Mouse (Mus musculus): ENCODE results near the gene Cog2. TPM values are rescaled to one million over a fixed set of nuclear protein-coding genes. Genes with fewer than 3 reads are reported as not detected.

The Cog2 gene
- total and polyA plus RNA-seq, 3 experiments = 32.6 to 37.5 TPM; not detected in 1

- Histone ChIP-seq H3K4me3 (ENCODE audit: control insufficient read depth in 1 of 2, insufficient read depth in 1 of 2, low read depth in 2 of 2, low read length in 2 of 2) (no peak overlapping the region), H3K9me3 (replicated peaks; ENCODE audit: insufficient read depth, low read length) (no peaks in the 10 kb centered on the region), H3K27ac (ENCODE audit: control insufficient read depth, low read depth, low read length) (no peak overlapping the region), H3K36me3 (ENCODE audit: control insufficient read depth in 1 of 2, insufficient read depth in 2 of 2, low read length in 2 of 2) (peaks cover 0 to 4% of the 10 kb centered on the region in 2 experiments; a peak in 2 of 4 replicates), H3K79me2 (ENCODE audit: control insufficient read depth, insufficient read depth, low read length, poor library complexity) (no peaks in the 10 kb centered on the region), H3K27me3 (ENCODE audit: control insufficient read depth in 1 of 2, insufficient read depth in 2 of 2, low read length in 2 of 2) (no peaks in the 10 kb centered on the region), H3K4me1 (ENCODE audit: control insufficient read depth in 1 of 2, insufficient read depth in 2 of 2, low read length in 2 of 2) (no peaks in the 10 kb centered on the region), H3K9ac (ENCODE audit: control insufficient read depth, low read depth, low read length, poor library complexity, severe bottlenecking) (no peak overlapping the region)
- DNase-seq (ENCODE audit: low read depth, low spot score) = no peak
- TF ChIP-seq MYB (IDR thresholded peaks at IDR 0.05; ENCODE audit: low read depth, low read length) (no peak), NRF1 (IDR thresholded peaks at IDR 0.05; ENCODE audit: insufficient read depth, low read depth, low read length, poor library complexity, severe bottlenecking) (no peak), GABPA (IDR thresholded peaks at IDR 0.05; ENCODE audit: low read depth, low read length) (no peak), HCFC1 (IDR thresholded peaks at IDR 0.05; ENCODE audit: low read depth, low read length) (no peak), CHD2 (IDR thresholded peaks at IDR 0.05; ENCODE audit: low read length) (no peak), ELF1 (IDR thresholded peaks at IDR 0.05; ENCODE audit: low read depth, low read length) (no peak), E2F4 (IDR thresholded peaks at IDR 0.05; ENCODE audit: borderline replicate concordance, low read depth, low read length) (no peak), MXI1 (IDR thresholded peaks at IDR 0.05; ENCODE audit: low read depth, low read length) (no peak), SMC3 (IDR thresholded peaks at IDR 0.05; ENCODE audit: low read depth, low read length) (no peak), ETS1 (IDR thresholded peaks at IDR 0.05; ENCODE audit: low read depth, low read length) (no peak), USF1 (IDR thresholded peaks at IDR 0.05; ENCODE audit: low read depth, low read length) (no peak), MAX (IDR thresholded peaks at IDR 0.05; ENCODE audit: low read length) (no peak), RAD21 (IDR thresholded peaks at IDR 0.05; ENCODE audit: low read depth, low read length) (no peak), TAL1 (IDR thresholded peaks at IDR 0.05; ENCODE audit: low read length) (no peak), GATA1 (IDR thresholded peaks at IDR 0.05; ENCODE audit: low read depth, low read length) (no peak), ZC3H11A (IDR thresholded peaks at IDR 0.05; ENCODE audit: low read depth, low read length) (no peak)
These were observed 22.7 kb downstream of the Cog2 start for GRCm38 (mm10) chr8:124543272-124543671.

- H3K79me2 ChIP-seq (ENCODE audit: control insufficient read depth, insufficient read depth, low read length, poor library complexity) = no peaks in the 10 kb centered on the region
- H3K27ac ChIP-seq (ENCODE audit: control insufficient read depth, low read depth, low read length) = no peak overlapping the region
- no peak for DNase-seq (ENCODE audit: low read depth, low spot score)
- TF ChIP-seq UBTF (IDR thresholded peaks at IDR 0.05; ENCODE audit: borderline replicate concordance, insufficient read depth, low read depth, low read length) (no peak), RAD21 (IDR thresholded peaks at IDR 0.05; ENCODE audit: low read depth, low read length) (no peak), ZKSCAN1 (IDR thresholded peaks at IDR 0.05; ENCODE audit: low read depth, low read length) (no peak)
- H3K9me3 ChIP-seq (replicated peaks; ENCODE audit: insufficient read depth, low read length) = no peaks in the 10 kb centered on the region
- H3K4me1 ChIP-seq (ENCODE audit: control insufficient read depth in 1 of 2, insufficient read depth in 2 of 2, low read length in 2 of 2) = no peaks in the 10 kb centered on the region
- no peaks in the 10 kb centered on the region for H3K27me3 ChIP-seq (ENCODE audit: control insufficient read depth in 1 of 2, insufficient read depth in 2 of 2, low read length in 2 of 2)
- H3K9ac ChIP-seq (ENCODE audit: control insufficient read depth, low read depth, low read length, poor library complexity, severe bottlenecking) = no peak overlapping the region
- H3K4me3 ChIP-seq (ENCODE audit: control insufficient read depth in 1 of 2, insufficient read depth in 1 of 2, low read depth in 2 of 2, low read length in 2 of 2) = no peak overlapping the region
- peaks cover 0 to 2% of the 10 kb centered on the region in 2 experiments; a peak in 1 of 4 replicates for H3K36me3 ChIP-seq (ENCODE audit: control insufficient read depth in 1 of 2, insufficient read depth in 2 of 2, low read length in 2 of 2)
These were observed 25.8 kb downstream of the Cog2 start for GRCm38 (mm10) chr8:124546371-124546770.
